Mouse (Mus musculus) heart, adult 2 months (tissue): ENCODE measurements around the gene Six3.

Source experiments
- CTCF ChIP-seq: fragments of 200-600 bp; IDR thresholded peaks from 2 replicates; pipeline ENCODE4 v1.8.1; 2022; ENCODE audit warnings: antibody characterized with exemption, mild to moderate bottlenecking, moderate library complexity
- EP300 ChIP-seq: fragments of 200-500 bp; IDR thresholded peaks from 2 replicates; pipeline ENCODE4 v1.6.1; 2011; ENCODE audit warnings: low read depth, low read length, control low read depth; ENCODE audit not compliant: insufficient read depth
- POLR2A ChIP-seq: fragments of 200-500 bp; IDR thresholded peaks from 2 replicates; pipeline ENCODE4 v1.6.1; 2011; ENCODE audit warnings: mild to moderate bottlenecking, low read depth, low read length, control low read depth; ENCODE audit not compliant: insufficient read depth

- TF ChIP-seq EP300 (no peak), POLR2A (no peak), CTCF (no peak)
Measured at GRCm38 (mm10) chr17:85620086-85620481, 6.7 kb downstream of the Six3 start.
